8 mouse cellular contexts compared by ENCODE assay signal in genomic region chr6:146576903-146577302, GRCm38 (mm10). TPM values are rescaled to one million over a fixed set of nuclear protein-coding genes. Genes with fewer than 3 reads are reported as not detected.
A peak's percentile ranks its signal among the peaks of the same experiment; 100 is the strongest.
DNase-seq lines count a peak whose midpoint lies in the region; ATAC-seq and TF ChIP-seq lines count a peak whose summit lies in the region.

TSS of gene Fgfr1op2 (plus strand) at chr6:146577203.

- H3K4me3 ChIP-seq in kidney, adult 2 months (ENCODE audit: insufficient read depth, low read depth, low read length) = peak within 1 kb of the TSS; percentile 98
- peak within 1 kb of the TSS; percentile 77 for H3K4me3 ChIP-seq in forebrain, postnatal 0 days (ENCODE audit: low read depth, low read length)
- peak within 1 kb of the TSS; percentile 97 for H3K4me3 ChIP-seq in hindbrain, embryonic 15.5 days
- H3K4me3 ChIP-seq in liver, postnatal 0 days (ENCODE audit: low read depth, low read length) = peak within 1 kb of the TSS; percentile 96

- no peaks in the 10 kb centered on the region; the same call in 1 of the 2 replicates for H3K36me3 ChIP-seq in kidney, adult 2 months (ENCODE audit: control insufficient read depth, insufficient read depth, low read length)
- H3K36me3 ChIP-seq in forebrain, postnatal 0 days (ENCODE audit: insufficient read depth) = no peaks in the 10 kb centered on the region
- H3K36me3 ChIP-seq in hindbrain, embryonic 15.5 days = no peaks in the 10 kb centered on the region
- H3K36me3 ChIP-seq in liver, postnatal 0 days (replicated peaks; ENCODE audit: insufficient read depth, low read length) = peaks cover 2% of the 10 kb centered on the region; the same call in 1 of the 2 replicates

- peak within 1 kb of the TSS; percentile 68 for H3K4me2 ChIP-seq in forebrain, postnatal 0 days (ENCODE audit: low read depth)
- peak within 1 kb of the TSS; percentile 81 for H3K4me2 ChIP-seq in hindbrain, embryonic 15.5 days
- H3K4me2 ChIP-seq in liver, postnatal 0 days (ENCODE audit: low read depth, low read length) = peak within 1 kb of the TSS; percentile 88

- under 1% methylated on average over 13 of the region's 13 CpGs for WGBS in kidney, adult 2 months
- WGBS in forebrain, postnatal 0 days = under 1% methylated on average over 13 of the region's 13 CpGs
- under 1% methylated on average over 13 of the region's 13 CpGs for WGBS in hindbrain, embryonic 15.5 days
- under 1% methylated on average over 13 of the region's 13 CpGs for WGBS in liver, postnatal 0 days (ENCODE audit: insufficient replicate concordance)

- no peaks in the 10 kb centered on the region for H3K27me3 ChIP-seq in kidney, adult 2 months (replicated peaks; ENCODE audit: control insufficient read depth, insufficient read depth, low read length)
- H3K27me3 ChIP-seq in forebrain, postnatal 0 days (ENCODE audit: insufficient read depth, low read length) = no peaks in the 10 kb centered on the region
- no peaks in the 10 kb centered on the region for H3K27me3 ChIP-seq in hindbrain, embryonic 15.5 days
- no peaks in the 10 kb centered on the region for H3K27me3 ChIP-seq in liver, postnatal 0 days (ENCODE audit: insufficient read depth, low read length)

- no peak for TF ChIP-seq POLR2A in kidney, adult 2 months (IDR thresholded peaks at IDR 0.05; ENCODE audit: low read depth, low read length)

- no peak for TF ChIP-seq EP300 in liver, postnatal 0 days (IDR thresholded peaks at IDR 0.05; ENCODE audit: low read depth)

- no peak for TF ChIP-seq CTCF in kidney, adult 2 months (conservative IDR thresholded peaks at IDR 0.05; ENCODE audit: insufficient read depth, insufficient read length, low read depth, low read length)
- TF ChIP-seq CTCF in forebrain, postnatal 0 days (IDR thresholded peaks at IDR 0.05; ENCODE audit: low read depth) = no peak
- TF ChIP-seq CTCF in liver, postnatal 0 days (IDR thresholded peaks at IDR 0.05; ENCODE audit: low read depth) = no peak

- H3K27ac ChIP-seq in kidney, adult 2 months (ENCODE audit: insufficient read depth, low read depth, low read length) = peak within 1 kb of the TSS; percentile 99
- H3K27ac ChIP-seq in forebrain, postnatal 0 days (ENCODE audit: low read depth, low read length) = peak within 1 kb of the TSS; percentile 97
- peak within 1 kb of the TSS; percentile 98 for H3K27ac ChIP-seq in hindbrain, embryonic 15.5 days (replicated peaks)
- H3K27ac ChIP-seq in liver, postnatal 0 days (ENCODE audit: low read depth) = peak within 1 kb of the TSS; percentile 98

- H3K9ac ChIP-seq in forebrain, postnatal 0 days = peak within 1 kb of the TSS; percentile 82
- peak within 1 kb of the TSS; percentile 82 for H3K9ac ChIP-seq in hindbrain, embryonic 15.5 days
- peak within 1 kb of the TSS; percentile 99 for H3K9ac ChIP-seq in liver, postnatal 0 days (replicated peaks)

- ATAC-seq in activated CD4-positive, CD25-positive, alpha-beta regulatory T cell, adult 4 months = peak; percentile 24
- ATAC-seq in forebrain, postnatal 0 days = no peak
- no peak; the same call in 1 of the 2 replicates for ATAC-seq in hindbrain, embryonic 15.5 days (ENCODE audit: low FRiP score, low read depth)
- no peak; the same call in 1 of the 2 replicates for ATAC-seq in liver, postnatal 0 days

- DNase-seq in kidney, adult 2 months = no peak
- DNase-seq in kidney, postnatal 25 days = no peak
- no peak for DNase-seq in forebrain, postnatal 0 days
- no peak for DNase-seq in liver, postnatal 0 days
- no peak for DNase-seq in embryo, embryonic 9.5 days (ENCODE audit: extremely low spot score)
- DNase-seq in spleen, postnatal 10 days (ENCODE audit: low spot score in 2 of 2) = no peak

- no peaks in the 10 kb centered on the region for H3K9me3 ChIP-seq in forebrain, postnatal 0 days (ENCODE audit: low read length)
- no peaks in the 10 kb centered on the region for H3K9me3 ChIP-seq in hindbrain, embryonic 15.5 days
- no peaks in the 10 kb centered on the region for H3K9me3 ChIP-seq in liver, postnatal 0 days (ENCODE audit: low read length)

- no peaks in the 10 kb centered on the region; the same call in 1 of the 2 replicates for H3K4me1 ChIP-seq in kidney, adult 2 months (ENCODE audit: control insufficient read depth, insufficient read depth, low read length)
- H3K4me1 ChIP-seq in forebrain, postnatal 0 days (ENCODE audit: insufficient read depth) = peaks cover 18% of the 10 kb centered on the region
- H3K4me1 ChIP-seq in hindbrain, embryonic 15.5 days (replicated peaks) = peaks cover 37% of the 10 kb centered on the region
- H3K4me1 ChIP-seq in liver, postnatal 0 days (ENCODE audit: insufficient read depth) = peaks cover 20% of the 10 kb centered on the region

RNA-seq across cellular contexts. Expression of gene Fgfr1op2, which starts in this region (rescaled TPM):
- polyA plus RNA-seq in kidney, adult 2 months (2012; rRNA removed) = 35.3 and 36.3 TPM in 2 replicates
- 100 to 1,000 TPM in 1 of 2 experiments, 10 to 100 TPM in 1; 94.8 to 109 TPM for polyA plus RNA-seq in activated CD4-positive, CD25-positive, alpha-beta regulatory T cell, adult 4 months (2017; shearing (Covaris generic))
- total RNA-seq in forebrain, postnatal 0 days (2014; rRNA removed) = 32.2 and 34.9 TPM in 2 replicates
- 37.3 and 37.7 TPM in 2 replicates for polyA plus RNA-seq in forebrain, postnatal 0 days (2015; fragmentation: Nextera tagmentation; extraction: Ambion mirVana)
- 38.5 and 40.6 TPM in 2 replicates for polyA plus RNA-seq in hindbrain, embryonic 15.5 days (2015; fragmentation: Nextera tagmentation; extraction: Ambion mirVana)
- polyA plus RNA-seq in liver, postnatal 0 days (2015; fragmentation: Nextera tagmentation; extraction: Ambion mirVana) = 69.7 and 71.6 TPM in 2 replicates
